Mouse (Mus musculus): ENCODE data around the gene Cdh22.

DNA sequence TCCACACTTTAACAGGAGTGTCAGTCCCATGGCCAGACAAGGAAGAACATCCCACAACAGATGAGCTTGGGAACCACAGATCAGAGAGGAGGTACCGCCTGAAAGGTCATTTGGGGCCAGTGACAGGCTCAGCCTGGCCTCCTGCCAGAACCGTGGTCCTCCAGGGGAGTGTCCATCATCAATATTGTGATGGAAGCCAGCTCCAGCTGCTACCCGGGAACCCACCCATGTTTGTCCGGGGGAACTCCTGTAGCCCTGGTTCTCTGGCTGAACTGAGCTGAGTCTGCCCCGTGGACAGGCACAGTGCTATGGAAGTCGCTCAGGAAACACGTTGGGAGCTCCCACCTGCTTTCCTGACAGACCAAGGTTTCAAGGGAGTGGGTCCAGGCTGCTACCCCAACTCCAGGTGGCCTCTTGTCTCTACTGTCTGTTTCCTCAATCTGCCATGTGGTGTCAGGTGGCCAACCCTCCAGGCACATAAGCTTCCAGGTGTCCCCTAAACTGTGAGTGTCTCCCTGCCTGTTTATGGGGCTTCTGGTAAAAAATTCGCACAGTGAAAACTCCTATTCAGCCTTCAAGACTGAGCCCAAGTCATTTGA is 14.2 kb downstream of the Cdh22 start:
- TF ChIP-seq EP300 (IDR thresholded peaks at IDR 0.05; ENCODE audit: low read depth) (no peak), CTCF (IDR thresholded peaks at IDR 0.05; ENCODE audit: low read depth) (no peak)
